Mouse (Mus musculus): ENCODE data around the gene Gng4. TPM values are rescaled to one million over a fixed set of nuclear protein-coding genes. Genes with fewer than 3 reads are reported as not detected.

The Gng4 gene
- 30.5 and 36.9 TPM in 2 replicates for polyA plus RNA-seq (2021; fragmentation: Nextera tagmentation)
- long read RNA-seq, experiment 1, transcript Gng4-201 (4 exons, 3,179 nt), result major isoform, 107 of 144 reads
- long read RNA-seq, experiment 1, partial matches to known transcripts, result 29 of 144 reads
- long read RNA-seq, experiment 1, other reads (novel, unspliced or antisense), result 8 of 144 reads
- long read RNA-seq, experiment 2, transcript Gng4-201 (4 exons, 3,179 nt), result major isoform, 15 of 33 reads
- long read RNA-seq, experiment 2, partial matches to known transcripts, result 14 of 33 reads
- long read RNA-seq, experiment 2, other reads (novel, unspliced or antisense), result 4 of 33 reads

DNA sequence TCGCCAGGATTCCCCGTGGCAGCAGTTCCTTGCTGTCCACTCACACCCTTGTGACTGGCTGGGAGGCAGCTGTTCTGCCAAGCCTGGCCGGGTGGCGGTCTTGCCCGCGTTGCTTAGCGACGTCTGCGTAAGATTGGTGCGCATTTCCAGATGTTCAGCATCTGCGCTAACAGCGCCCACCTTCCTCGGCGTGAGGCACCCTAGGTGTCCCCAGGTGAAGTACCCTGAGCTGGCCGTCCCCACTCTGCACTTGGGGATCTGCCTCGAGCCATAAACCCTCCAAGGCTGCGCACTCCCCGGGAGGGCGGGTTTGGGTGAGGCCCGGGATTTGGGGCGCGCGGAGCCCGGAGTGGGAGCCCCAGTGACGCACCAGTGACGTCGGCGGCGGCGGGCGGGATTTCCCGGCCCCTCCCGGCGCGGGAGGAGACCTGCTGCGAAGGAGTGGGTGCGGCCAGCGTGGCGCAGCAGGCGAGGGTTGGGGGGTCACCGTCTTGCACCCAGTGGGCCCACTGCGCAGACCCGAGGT, at the start of gene Gng4:
Gene Gng4, plus strand, starts transcription at position 166 of the 526 bp plus-strand sequence.

Other genes starting within 250 kb of the Gng4 start
- 3.4 and 4.4 TPM in 2 replicates for gene Lyst, start 193.7 kb upstream of the Gng4 start, polyA plus RNA-seq (2021; fragmentation: Nextera tagmentation)
- gene B3galnt2, start 170.4 kb downstream of the Gng4 start, polyA plus RNA-seq (2021; fragmentation: Nextera tagmentation), result 4.3 and 4.8 TPM in 2 replicates

All from left cerebral cortex, adult 6 months (tissue).